Mouse (Mus musculus): ENCODE results near the gene Fndc3c1. TPM values are rescaled to one million over a fixed set of nuclear protein-coding genes. Genes with fewer than 3 reads are reported as not detected.
"Not testable (repeated sequence)": the region's sequence is repeated elsewhere in the genome, so short reads cannot be mapped to it uniquely, and the experiment has no call there.

The Fndc3c1 gene
- polyA plus RNA-seq (2015; fragmentation: Nextera tagmentation; extraction: Ambion mirVana) = 2.7 and 3.8 TPM in 2 replicates

- WGBS = 16% methylated on average over 28 of the region's 39 CpGs
Observed at GRCm38 (mm10) chrX:106485101-106485651, at the start of gene Fndc3c1. Gene Fndc3c1, minus strand, starts transcription at chrX:106485401.

GRCm38 (mm10) chrX:106486451-106486850, 1.2 kb upstream of the Fndc3c1 start:
- Histone ChIP-seq H3K4me2 (peak overlapping the region; percentile 69; the same call in 1 of the 2 replicates), H3K9me3 (no peaks in the 10 kb centered on the region), H3K36me3 (no peaks in the 10 kb centered on the region), H3K4me3 (no peak overlapping the region), H3K27me3 (peaks cover 22% of the 10 kb centered on the region), H3K4me1 (no peaks in the 10 kb centered on the region), H3K27ac (no peak overlapping the region), H3K9ac (no peak overlapping the region)
- no peak for ATAC-seq (ENCODE audit: borderline replicate concordance, extremely low read depth, low FRiP score, low TSS enrichment)
- WGBS = 35% methylated on average over 10 of the region's 10 CpGs

More at GRCm38 (mm10) chrX:106485101-106485651, at the start of gene Fndc3c1:
- Histone ChIP-seq H3K4me1 (no peaks in the 10 kb centered on the region), H3K9me3 (no peaks in the 10 kb centered on the region), H3K36me3 (no peaks in the 10 kb centered on the region), H3K27me3 (peaks cover 22% of the 10 kb centered on the region), H3K9ac (peak within 1 kb of the TSS; percentile 36; the same call in 1 of the 2 replicates), H3K4me2 (peak within 1 kb of the TSS; percentile 69), H3K27ac (no peak within 1 kb of the TSS), H3K4me3 (peak within 1 kb of the TSS; percentile 47)
- ATAC-seq (ENCODE audit: borderline replicate concordance, extremely low read depth, low FRiP score, low TSS enrichment) = peak; percentile 96

GRCm38 (mm10) chrX:106485671-106486070, 470 bp upstream of the Fndc3c1 start:
- H3K9me3 ChIP-seq = no peaks in the 10 kb centered on the region
- H3K9ac ChIP-seq = peak overlapping the region; percentile 36; the same call in 1 of the 2 replicates
- WGBS = 23% methylated on average over 9 of the region's 13 CpGs
- peak overlapping the region; percentile 69 for H3K4me2 ChIP-seq
- no peaks in the 10 kb centered on the region for H3K36me3 ChIP-seq
- peak overlapping the region; percentile 47 for H3K4me3 ChIP-seq
- ATAC-seq (ENCODE audit: borderline replicate concordance, extremely low read depth, low FRiP score, low TSS enrichment) = peak; percentile 68; the same call in 1 of the 2 replicates
- H3K27me3 ChIP-seq = peaks cover 22% of the 10 kb centered on the region
- no peaks in the 10 kb centered on the region for H3K4me1 ChIP-seq
- H3K27ac ChIP-seq = no peak overlapping the region

- not testable (repeated sequence) for H3K9ac ChIP-seq; H3K27ac ChIP-seq; H3K4me3 ChIP-seq; H3K4me2 ChIP-seq; ATAC-seq (ENCODE audit: borderline replicate concordance, extremely low read depth, low FRiP score, low TSS enrichment); H3K27me3 ChIP-seq; H3K9me3 ChIP-seq; H3K4me1 ChIP-seq; H3K36me3 ChIP-seq
- WGBS = 48% methylated on average over 2 of the region's 2 CpGs
Observed at GRCm38 (mm10) chrX:106479891-106480290, 5.3 kb downstream of the Fndc3c1 start.

GRCm38 (mm10) chrX:106385304-106385703, 99.9 kb downstream of the Fndc3c1 start:
- ATAC-seq (ENCODE audit: borderline replicate concordance, extremely low read depth, low FRiP score, low TSS enrichment) = no peak
- no peaks in the 10 kb centered on the region for H3K36me3 ChIP-seq

GRCm38 (mm10) chrX:106380608-106381007, 104.6 kb downstream of the Fndc3c1 start:
- Histone ChIP-seq H3K27ac (no peak overlapping the region), H3K4me2 (no peak overlapping the region), H3K36me3 (no peaks in the 10 kb centered on the region), H3K9me3 (no peaks in the 10 kb centered on the region), H3K27me3 (no peaks in the 10 kb centered on the region), H3K4me3 (no peak overlapping the region), H3K9ac (no peak overlapping the region), H3K4me1 (no peaks in the 10 kb centered on the region)
- ATAC-seq (ENCODE audit: borderline replicate concordance, extremely low read depth, low FRiP score, low TSS enrichment) = no peak

More at GRCm38 (mm10) chrX:106385304-106385703, 99.9 kb downstream of the Fndc3c1 start:
- Histone ChIP-seq H3K4me2 (no peak overlapping the region), H3K27ac (no peak overlapping the region), H3K27me3 (no peaks in the 10 kb centered on the region), H3K4me3 (no peak overlapping the region), H3K4me1 (no peaks in the 10 kb centered on the region), H3K9me3 (no peaks in the 10 kb centered on the region), H3K9ac (no peak overlapping the region)

Small RNAs within 50 kb of the gene (microRNA-seq; reads per million reads assigned to microRNA genes)
- gene Gm27428 = not detected

Other genes starting within 250 kb of the Fndc3c1 start
- gene Fnd3c2, start 230.0 kb downstream of the Fndc3c1 start, polyA plus RNA-seq (2015; fragmentation: Nextera tagmentation; extraction: Ambion mirVana) = not detected in 2 replicates
- not detected in 2 replicates for gene Gm5127, start 97.8 kb upstream of the Fndc3c1 start, polyA plus RNA-seq (2015; fragmentation: Nextera tagmentation; extraction: Ambion mirVana)
- 3.5 and 4.9 TPM in 2 replicates for gene Cysltr1, start 118.3 kb upstream of the Fndc3c1 start, polyA plus RNA-seq (2015; fragmentation: Nextera tagmentation; extraction: Ambion mirVana)

Data from lung, embryonic 15.5 days (tissue).